Mouse (Mus musculus): Measurements from ENCODE around the gene Itga6.

Gene Itga6

GRCm38 (mm10) chr2:71805120-71805519 is 59.7 kb downstream of the Itga6 start:
- DNase-seq (ENCODE audit: low spot score) = no peak

GRCm38 (mm10) chr2:71805611-71806567 is 60.5 kb downstream of the Itga6 start:
- no peak for DNase-seq (ENCODE audit: low spot score)

- no peak for DNase-seq (ENCODE audit: low spot score)
These were observed 64.0 kb downstream of the Itga6 start for GRCm38 (mm10) chr2:71809289-71809860.

- DNase-seq (ENCODE audit: low spot score) = no peak
These were observed 64.6 kb downstream of the Itga6 start for GRCm38 (mm10) chr2:71810010-71810409.

GRCm38 (mm10) chr2:71810906-71811305 is 65.5 kb downstream of the Itga6 start:
- DNase-seq (ENCODE audit: low spot score) = no peak

GRCm38 (mm10) chr2:71812221-71813021 is 67.0 kb downstream of the Itga6 start:
- peak; percentile 57 for DNase-seq (ENCODE audit: low spot score)

- no peak for DNase-seq (ENCODE audit: low spot score)
These were observed 67.6 kb downstream of the Itga6 start for GRCm38 (mm10) chr2:71813022-71813358.

- no peak for DNase-seq (ENCODE audit: low spot score)
These were observed 68.0 kb downstream of the Itga6 start for GRCm38 (mm10) chr2:71813371-71813770.

- DNase-seq (ENCODE audit: low spot score) = no peak
These were observed 68.6 kb downstream of the Itga6 start for GRCm38 (mm10) chr2:71814016-71814415.

- no peak for DNase-seq (ENCODE audit: low spot score)
These were observed 69.9 kb downstream of the Itga6 start for GRCm38 (mm10) chr2:71815279-71815678.

- no peak for DNase-seq (ENCODE audit: low spot score)
These were observed 71.1 kb downstream of the Itga6 start for GRCm38 (mm10) chr2:71816391-71817041.

- no peak for DNase-seq (ENCODE audit: low spot score)
These were observed 78.7 kb downstream of the Itga6 start for GRCm38 (mm10) chr2:71824146-71824545.

- DNase-seq (ENCODE audit: low spot score) = no peak
These were observed 82.3 kb downstream of the Itga6 start for GRCm38 (mm10) chr2:71827711-71828110.

GRCm38 (mm10) chr2:71828928-71829327 is 83.5 kb downstream of the Itga6 start:
- no peak for DNase-seq (ENCODE audit: low spot score)

- no peak for DNase-seq (ENCODE audit: low spot score)
These were observed 88.2 kb downstream of the Itga6 start for GRCm38 (mm10) chr2:71833626-71834025.

GRCm38 (mm10) chr2:71834371-71834770 is 89.0 kb downstream of the Itga6 start:
- no peak for DNase-seq (ENCODE audit: low spot score)

- no peak for DNase-seq (ENCODE audit: low spot score)
These were observed 90.1 kb downstream of the Itga6 start for GRCm38 (mm10) chr2:71835556-71835955.

- no peak for DNase-seq (ENCODE audit: low spot score)
These were observed 90.8 kb downstream of the Itga6 start for GRCm38 (mm10) chr2:71836232-71836631.

- no peak for DNase-seq (ENCODE audit: low spot score)
These were observed 91.8 kb downstream of the Itga6 start for GRCm38 (mm10) chr2:71837261-71837660.

GRCm38 (mm10) chr2:71837791-71838190 is 92.4 kb downstream of the Itga6 start:
- no peak for DNase-seq (ENCODE audit: low spot score)

- peak; percentile 17 for DNase-seq (ENCODE audit: low spot score)
These were observed 97.9 kb downstream of the Itga6 start for GRCm38 (mm10) chr2:71843316-71843715.

- no peak for DNase-seq (ENCODE audit: low spot score)
These were observed 99.5 kb downstream of the Itga6 start for GRCm38 (mm10) chr2:71844906-71845305.

Measured in ovary, adult 18-20 months (tissue).